Mouse (Mus musculus) left cerebral cortex, adult 18-20 months (tissue): Measurements from ENCODE around the gene Cpe. TPM values are rescaled to one million over a fixed set of nuclear protein-coding genes. Genes with fewer than 3 reads are reported as not detected.

Source experiments
- DNase-seq, 2 experiments: peaks; one replicate each; pipeline ENCODE4 v3.0.0; 2021 to 2022; ENCODE audit warnings: low spot score in 2 of 2, mixed read lengths in 1 of 2
- long read RNA-seq, 2 experiments: library from polyadenylated mRNA; stranded (forward); transcript quantifications; one replicate each; pipeline ENCODE4 v2.0.0; 2021
- total RNA-seq, 2 experiments: library from RNA; stranded (reverse); gene quantifications; 2 replicates each; pipeline ENCODE4 v1.2.3; 2021

Gene Cpe
- total RNA-seq = 1,000 to 10,000 TPM; 1,840 to 1,955 TPM
- long read RNA-seq, experiment 1, transcript Cpe-201 (9 exons, 2,117 nt) = major isoform, 3,620 of 3,935 reads
- long read RNA-seq, experiment 1, partial matches to known transcripts = 249 of 3,935 reads
- long read RNA-seq, experiment 1, other reads (novel, unspliced or antisense) = 66 of 3,935 reads
- long read RNA-seq, experiment 2, transcript Cpe-201 (9 exons, 2,117 nt) = major isoform, 2,466 of 2,692 reads
- long read RNA-seq, experiment 2, partial matches to known transcripts = 184 of 2,692 reads
- long read RNA-seq, experiment 2, other reads (novel, unspliced or antisense) = 42 of 2,692 reads

DNA sequence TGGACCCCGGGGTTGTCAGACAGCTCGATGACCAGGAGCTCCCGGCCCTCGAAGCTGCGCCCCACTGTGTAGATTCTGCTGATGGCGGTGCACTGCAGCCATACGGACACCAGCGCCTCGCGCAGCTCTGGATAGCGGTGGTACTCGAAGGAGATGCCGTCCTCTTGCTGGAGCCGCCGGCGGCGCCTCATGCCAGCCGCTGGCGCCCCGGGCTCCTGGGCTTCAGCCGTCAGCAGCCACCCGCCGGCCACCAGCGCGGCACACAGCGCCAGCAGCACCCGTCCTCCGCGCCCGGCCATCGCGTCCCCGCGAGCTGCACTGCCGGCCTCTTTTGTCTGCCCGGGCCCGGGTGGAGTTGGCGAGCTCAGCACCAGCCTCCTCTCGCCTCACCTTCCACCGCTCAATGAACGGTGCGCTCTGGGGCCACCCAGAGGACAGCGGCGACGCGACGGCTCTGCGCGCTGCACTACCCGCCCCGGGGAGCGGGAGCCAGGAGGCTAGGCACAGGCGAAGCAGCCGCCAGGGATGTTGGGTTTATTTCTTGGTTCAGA is at the start of gene Cpe:
Gene Cpe, minus strand, starts transcription at position 404 of the 551 bp plus-strand sequence.
- DNase-seq = peak; percentile 87 to 92

DNA sequence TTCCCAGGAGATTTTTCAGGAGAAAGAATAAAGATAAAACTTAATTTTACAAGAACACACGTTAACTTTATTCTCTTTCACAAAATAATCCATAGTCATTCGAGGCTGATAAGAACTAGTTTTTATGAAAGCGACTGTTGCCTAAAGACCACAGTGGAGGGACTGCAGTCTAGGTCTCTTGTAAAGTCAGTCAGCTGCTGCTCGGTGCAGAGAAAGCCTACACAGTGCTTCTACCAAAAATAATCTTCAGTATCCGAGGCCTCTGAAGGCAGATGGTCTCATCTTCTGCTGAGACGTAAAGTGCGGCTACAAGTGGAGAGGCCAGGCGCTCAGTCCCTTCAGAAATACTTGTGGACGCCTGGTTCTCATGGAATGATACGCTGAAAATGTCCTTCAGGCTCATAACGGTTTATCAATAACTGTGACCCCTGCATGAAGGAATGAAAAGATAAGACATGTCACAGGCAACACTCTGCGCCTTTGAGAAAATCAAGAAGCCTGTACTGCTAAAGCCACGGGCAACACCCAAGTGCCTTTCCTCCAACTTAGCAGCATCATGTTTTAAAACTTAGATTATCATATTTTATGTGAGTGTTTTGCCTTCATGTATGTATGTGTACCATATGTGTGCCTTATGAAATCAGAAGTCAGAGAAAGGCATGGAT is 47.8 kb upstream of the Cpe start:
- no peak for DNase-seq

DNA sequence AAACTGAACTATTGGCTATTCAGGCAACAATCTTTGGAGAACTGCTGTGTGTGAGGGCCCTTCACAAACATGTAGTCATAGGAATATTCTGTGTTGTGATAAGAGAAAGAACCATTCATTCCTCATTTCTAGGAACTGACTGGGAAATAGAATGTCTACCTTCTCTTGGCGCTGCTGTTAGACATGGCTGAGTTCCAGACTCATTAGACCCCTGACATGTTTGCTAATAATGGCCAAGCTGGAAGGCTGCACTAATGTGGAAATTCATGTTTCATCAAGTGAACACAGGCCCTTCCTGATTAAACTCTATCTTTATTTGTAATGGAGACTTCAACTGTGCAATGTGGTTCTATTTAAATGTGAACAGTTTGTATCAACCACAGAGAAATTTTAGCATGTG is 46.1 kb upstream of the Cpe start:
- DNase-seq = no peak

GRCm38 (mm10) chr8:64736767-64737323 is 44.0 kb upstream of the Cpe start:
- no peak for DNase-seq

DNA sequence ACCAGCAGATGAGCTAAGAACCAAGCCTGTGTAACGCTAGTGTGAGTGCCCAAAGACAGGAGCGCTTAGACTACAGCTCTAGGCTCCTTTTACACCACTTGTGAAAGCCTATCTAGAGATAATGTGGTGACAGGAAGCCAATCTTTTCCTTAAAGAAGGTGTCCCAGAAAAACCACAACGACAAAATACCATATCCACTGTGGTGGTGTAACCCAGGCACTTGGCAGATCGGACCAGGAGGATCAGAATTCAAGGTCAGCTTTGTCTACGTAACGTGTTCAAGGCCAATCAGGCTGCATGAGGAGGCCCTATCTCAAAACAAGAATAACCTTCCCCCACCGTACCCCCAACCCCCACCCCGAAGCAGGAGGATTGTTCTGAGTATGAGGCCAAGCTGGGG is 42.3 kb upstream of the Cpe start:
- DNase-seq = no peak

- peak; percentile 92 to 97 for DNase-seq
Observed at GRCm38 (mm10) chr8:64733271-64733943, 40.6 kb upstream of the Cpe start, which contains the start of gene Msmo1. Gene Msmo1 (minus strand): TSS chr8:64733792.

GRCm38 (mm10) chr8:64732596-64732995 is 39.7 kb upstream of the Cpe start:
- DNase-seq = no peak

- no peak for DNase-seq
Observed at GRCm38 (mm10) chr8:64728156-64728555, 35.3 kb upstream of the Cpe start.

DNA sequence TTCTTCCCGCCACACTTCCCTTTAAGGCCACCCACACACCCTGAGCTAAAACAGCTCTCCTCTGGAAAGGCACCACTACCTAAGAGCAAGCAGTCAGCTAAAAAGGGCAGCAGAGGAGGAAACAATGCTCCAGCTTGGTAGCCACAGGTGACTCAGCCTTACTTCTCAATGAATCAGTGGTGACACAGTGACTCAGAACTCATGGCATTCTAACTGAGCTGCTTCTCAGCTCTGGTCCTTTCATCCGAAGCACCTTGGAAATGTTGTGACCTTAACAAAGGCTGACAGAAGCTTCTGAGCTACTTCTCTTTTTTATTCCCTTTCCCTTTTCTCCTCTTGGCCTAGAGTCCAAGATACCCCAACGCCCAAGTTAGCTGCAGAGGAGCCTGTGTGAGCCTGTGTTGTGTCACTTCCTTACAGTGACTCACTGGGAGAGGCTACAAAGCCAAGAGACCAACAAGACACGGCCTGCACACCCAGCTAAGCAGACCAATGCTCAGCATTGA is 33.4 kb upstream of the Cpe start:
- DNase-seq = peak; percentile 17 to 22

DNA sequence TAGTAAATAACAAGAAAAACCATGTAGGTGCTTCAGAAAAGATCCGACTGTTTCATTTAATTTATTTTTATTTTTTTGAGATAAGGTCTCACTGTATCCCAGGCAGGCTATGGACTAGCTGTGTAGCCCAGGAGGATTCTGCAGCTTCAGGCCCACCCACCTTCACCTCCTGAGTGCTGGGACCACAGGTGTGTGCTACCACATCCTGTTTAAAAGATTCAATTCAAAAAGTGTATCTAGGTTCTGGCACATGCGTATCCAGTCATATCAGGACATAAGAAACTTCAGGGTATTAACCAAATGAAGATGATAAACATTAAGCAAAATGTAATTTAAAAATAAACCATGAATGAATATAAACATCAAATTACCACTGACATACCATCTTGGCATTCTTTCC is 30.4 kb upstream of the Cpe start:
- no peak for DNase-seq

- no peak for DNase-seq
Observed at GRCm38 (mm10) chr8:64717868-64718267, 25.0 kb upstream of the Cpe start.

DNA sequence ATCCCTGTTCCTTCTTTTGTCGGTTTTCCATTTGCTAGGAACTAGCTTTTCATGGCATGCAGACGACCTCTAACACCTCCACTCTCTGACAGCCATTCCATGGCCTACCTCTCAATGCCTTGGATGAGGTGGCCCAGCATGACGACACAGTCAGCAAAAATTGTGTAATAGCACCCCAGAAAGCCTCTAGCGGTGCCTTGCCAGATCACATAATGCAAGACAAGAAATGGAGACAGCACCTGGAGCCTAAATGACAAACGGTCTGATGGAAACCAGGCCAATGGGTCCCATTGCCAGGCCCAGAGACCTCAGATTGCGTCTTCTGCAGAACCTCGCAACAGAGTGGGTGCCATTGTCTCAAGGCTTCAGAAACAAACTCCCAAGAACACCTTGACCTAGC is 19.6 kb upstream of the Cpe start:
- no peak for DNase-seq

DNA sequence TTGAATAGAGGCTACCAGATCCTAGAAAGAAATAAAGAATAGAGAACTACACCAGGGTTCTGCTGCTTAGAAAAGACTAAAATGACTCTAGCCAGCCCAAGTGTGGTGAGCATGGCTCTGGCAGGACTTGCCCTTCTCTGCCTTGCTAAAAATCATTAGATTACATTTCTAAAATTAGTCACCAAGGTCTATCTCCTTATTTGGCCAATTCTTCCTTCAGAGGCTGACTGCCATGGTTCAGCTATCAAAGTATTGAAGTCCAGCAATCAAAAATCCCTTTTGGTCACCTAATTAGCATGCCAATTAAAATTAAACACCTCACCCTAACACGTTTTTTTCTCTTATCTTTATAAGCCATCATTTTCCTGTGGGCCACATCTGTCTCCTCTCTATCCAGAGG is 18.7 kb upstream of the Cpe start:
- DNase-seq = no peak

DNA sequence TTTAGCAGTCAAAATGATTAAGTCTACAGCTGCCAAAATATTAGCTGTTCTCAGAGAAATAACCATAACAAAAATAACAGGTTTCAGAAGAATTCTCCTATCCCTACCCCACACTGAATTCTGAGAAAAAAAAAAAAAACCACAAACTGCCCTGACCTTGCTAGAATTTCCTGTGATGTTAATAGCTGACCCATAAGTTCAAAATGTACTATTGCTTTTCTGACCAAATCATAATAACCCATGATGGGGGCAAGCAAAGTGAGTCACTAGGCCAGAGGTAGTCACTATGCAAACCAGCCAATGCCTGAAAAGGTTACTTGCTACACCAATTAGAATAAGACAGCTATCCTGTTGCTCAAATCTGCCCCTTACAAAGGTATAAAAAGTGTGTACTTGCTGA is 14.6 kb upstream of the Cpe start:
- DNase-seq = no peak

- DNase-seq = no peak
Observed at GRCm38 (mm10) chr8:64703191-64703590, 10.3 kb upstream of the Cpe start.

GRCm38 (mm10) chr8:64691591-64692401 is 1.1 kb downstream of the Cpe start:
- DNase-seq = peak; percentile 11 to 30

DNA sequence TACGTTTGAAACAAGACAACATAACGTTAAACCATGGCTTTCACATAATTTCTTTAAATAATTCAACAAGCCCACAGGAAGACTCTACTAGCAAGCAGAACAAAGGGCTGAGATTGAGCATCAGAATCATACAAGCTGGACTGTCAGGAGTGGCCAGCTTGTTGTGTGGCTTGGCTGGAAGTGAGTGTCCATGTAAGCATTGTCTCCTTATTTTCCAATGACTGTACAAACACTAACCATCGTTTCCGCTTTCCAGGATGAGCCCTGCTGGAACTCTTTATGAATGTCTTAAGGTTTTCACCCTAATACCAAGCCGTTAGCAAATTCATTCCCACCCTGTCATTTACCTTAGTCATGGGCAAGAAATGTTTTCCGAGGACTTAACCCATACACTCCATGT is 2.0 kb downstream of the Cpe start:
- DNase-seq = no peak

- no peak for DNase-seq
Observed at GRCm38 (mm10) chr8:64690306-64690705, 2.5 kb downstream of the Cpe start.

- DNase-seq = no peak
Observed at GRCm38 (mm10) chr8:64688741-64689140, 4.1 kb downstream of the Cpe start.

- DNase-seq = no peak
Observed at GRCm38 (mm10) chr8:64688161-64688560, 4.7 kb downstream of the Cpe start.

GRCm38 (mm10) chr8:64682501-64682900 is 10.4 kb downstream of the Cpe start:
- no peak for DNase-seq
